Mouse (Mus musculus): ENCODE data around the gene Necab3.

Gene Necab3

GRCm38 (mm10) chr2:154558264-154559039, at the start of gene Necab3:
Gene Necab3 (minus strand): TSS chr2:154558890.
- no peak for DNase-seq (ENCODE audit: low spot score)

DNA sequence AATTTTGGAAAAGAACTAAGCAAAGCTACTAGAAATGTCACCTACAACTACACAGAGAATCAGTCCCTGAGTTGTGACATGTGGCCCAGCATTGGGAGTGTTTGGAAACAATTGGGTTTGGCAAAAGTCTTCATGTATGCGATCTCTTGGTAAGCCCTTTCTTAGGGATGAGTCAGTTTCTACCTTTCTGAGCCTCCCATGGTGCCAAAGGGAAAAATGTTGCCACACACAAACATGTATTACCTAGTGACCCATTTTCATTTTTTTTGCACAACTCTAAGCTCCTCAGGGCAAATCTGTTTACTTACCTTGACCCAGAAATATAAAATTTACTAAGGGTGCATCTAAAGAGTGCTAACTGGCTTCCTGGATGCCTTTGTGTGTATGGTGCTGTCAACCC, 48.3 kb upstream of the Necab3 start:
- DNase-seq (ENCODE audit: low spot score): no peak

DNA sequence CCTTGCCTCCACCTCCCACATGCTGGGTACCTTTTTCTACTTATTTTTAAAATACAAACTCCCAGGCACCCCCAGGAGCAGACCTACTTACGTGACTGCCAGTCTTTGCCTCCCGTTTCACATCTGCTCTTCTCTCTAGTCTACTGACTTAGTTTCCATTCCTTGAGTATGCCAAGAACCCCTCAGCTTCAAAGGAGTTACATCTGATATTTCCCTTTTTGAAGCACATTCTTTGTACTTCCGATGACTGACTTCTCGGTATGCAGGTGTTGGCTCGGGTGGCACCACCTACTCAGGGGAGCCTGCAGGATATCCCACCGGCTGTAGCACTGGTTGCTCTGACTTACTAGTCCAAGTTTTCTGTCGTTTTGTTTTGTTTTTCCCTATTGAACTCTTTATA, 45.5 kb upstream of the Necab3 start:
- no peak for DNase-seq (ENCODE audit: low spot score)

- peak; percentile 98 for DNase-seq (ENCODE audit: low spot score)
Measured at GRCm38 (mm10) chr2:154603638-154604153, 45.0 kb upstream of the Necab3 start, which contains the start of gene Pxmp4. Gene Pxmp4 (minus strand): TSS chr2:154603708.

- DNase-seq (ENCODE audit: low spot score): no peak
Measured at GRCm38 (mm10) chr2:154603007-154603637, 44.4 kb upstream of the Necab3 start.

DNA sequence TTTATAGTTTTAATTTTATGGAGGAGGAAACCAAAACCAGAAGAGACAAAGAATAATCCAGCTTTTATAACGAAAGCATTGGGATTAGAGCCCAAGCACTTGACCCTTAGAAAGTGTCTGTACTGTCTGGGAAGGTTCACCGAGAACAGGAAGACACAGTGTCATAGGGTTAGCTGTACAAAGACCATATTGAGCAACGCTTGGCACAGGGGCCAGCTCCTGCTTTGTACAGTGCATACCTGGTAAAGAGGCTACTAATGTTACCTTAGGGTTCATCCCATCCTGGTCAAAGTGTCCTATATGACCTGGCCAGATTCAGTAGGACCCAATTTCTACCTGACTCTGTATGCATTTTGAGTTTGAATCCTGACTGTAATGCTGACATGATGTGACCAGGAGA, 42.6 kb upstream of the Necab3 start:
- DNase-seq (ENCODE audit: low spot score): no peak

DNA sequence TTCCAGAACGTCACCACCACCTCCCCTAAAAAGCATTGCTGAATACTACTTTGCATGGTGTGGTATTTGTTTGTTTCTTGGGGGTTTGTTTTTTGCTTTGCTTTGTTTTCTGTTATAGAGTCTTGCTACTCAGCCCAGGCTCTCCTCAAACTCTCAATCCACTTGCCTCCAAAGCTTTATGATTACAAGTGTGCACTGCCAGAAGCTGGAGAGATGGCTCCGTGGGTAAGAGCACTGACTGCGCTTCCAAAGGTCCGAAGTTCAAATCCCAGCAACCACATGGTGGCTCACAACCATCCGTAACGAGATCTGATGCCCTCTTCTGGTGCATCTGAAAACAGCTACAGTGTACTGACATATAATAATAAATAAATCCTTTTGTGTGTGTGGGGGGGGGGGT, 41.9 kb upstream of the Necab3 start:
- DNase-seq (ENCODE audit: low spot score): no peak

GRCm38 (mm10) chr2:154597399-154597798, 38.7 kb upstream of the Necab3 start:
- no peak for DNase-seq (ENCODE audit: low spot score)

- DNase-seq (ENCODE audit: low spot score): no peak
Measured at GRCm38 (mm10) chr2:154595775-154596174, 37.1 kb upstream of the Necab3 start.

DNA sequence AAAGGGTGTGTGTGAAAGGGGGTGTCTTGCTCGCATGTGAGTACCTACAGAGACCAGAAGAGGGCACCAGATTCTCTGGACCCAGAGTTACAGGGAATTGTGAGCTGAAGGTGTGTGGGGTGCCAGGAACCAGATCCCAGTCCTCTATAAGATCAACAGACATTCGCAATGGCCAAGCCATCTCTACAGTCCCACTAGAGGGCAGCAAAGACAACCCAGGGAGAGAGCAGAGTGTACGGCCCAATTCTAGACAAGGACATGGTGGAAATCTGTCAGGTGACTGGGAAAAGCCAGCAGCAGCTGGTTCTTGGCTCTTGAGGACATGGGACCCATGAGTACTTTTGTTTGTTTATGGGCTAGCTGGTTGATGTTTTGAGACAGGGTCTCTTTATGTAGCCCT, 34.3 kb upstream of the Necab3 start:
- no peak for DNase-seq (ENCODE audit: low spot score)

GRCm38 (mm10) chr2:154591239-154591638, 32.5 kb upstream of the Necab3 start:
- no peak for DNase-seq (ENCODE audit: low spot score)

GRCm38 (mm10) chr2:154589051-154589450, 30.4 kb upstream of the Necab3 start:
- no peak for DNase-seq (ENCODE audit: low spot score)

DNA sequence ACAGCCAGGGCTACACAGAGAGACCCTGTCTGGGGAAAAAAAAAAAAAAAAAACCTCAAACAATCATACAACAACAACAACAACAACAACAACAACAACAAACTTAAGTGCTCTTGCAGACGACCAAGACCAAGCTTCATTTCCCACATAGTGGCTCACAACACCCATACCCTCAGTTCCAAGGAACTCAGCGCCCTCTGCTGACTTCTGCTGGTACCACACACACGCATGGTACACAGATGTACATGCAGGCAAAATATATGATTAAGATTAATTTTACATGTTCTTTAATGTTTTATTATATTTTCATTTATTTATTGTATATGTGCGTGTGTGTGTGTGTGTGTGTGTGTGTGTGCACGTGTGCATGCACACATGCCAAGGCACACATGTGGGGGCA, 27.7 kb upstream of the Necab3 start:
- DNase-seq (ENCODE audit: low spot score): no peak

DNA sequence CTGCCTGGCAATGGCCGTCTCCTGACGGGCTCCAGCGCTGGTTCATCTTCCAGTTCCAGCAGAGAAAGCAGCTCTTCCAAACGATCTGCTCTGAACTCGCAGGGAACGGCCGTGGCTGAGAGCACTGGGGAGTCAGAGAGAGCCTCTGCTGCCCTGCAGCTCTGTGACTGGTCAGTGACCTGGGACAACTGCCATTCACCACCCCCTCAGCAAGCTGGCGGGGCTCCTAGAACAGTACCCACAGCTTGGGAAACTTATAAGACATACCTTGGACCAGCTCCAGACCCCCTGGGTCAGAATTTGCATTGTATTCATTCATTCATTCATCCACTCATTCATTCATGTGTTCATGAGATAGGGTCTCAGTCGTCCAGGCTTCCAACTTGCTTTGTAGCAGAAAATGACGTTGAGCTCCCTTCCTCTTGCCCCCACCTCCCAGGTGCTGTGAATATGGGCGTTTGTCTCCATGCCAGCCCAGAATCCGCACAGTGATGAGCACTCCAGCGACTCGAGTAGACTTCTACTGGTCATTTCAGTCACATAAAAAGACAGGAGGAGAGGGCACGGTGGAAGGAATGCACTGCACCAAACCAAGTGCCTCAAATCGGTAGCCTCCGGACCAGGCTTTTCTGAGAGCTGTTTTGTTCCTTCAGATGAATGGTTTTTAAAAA, 26.4 kb upstream of the Necab3 start:
- no peak for DNase-seq (ENCODE audit: low spot score)

DNA sequence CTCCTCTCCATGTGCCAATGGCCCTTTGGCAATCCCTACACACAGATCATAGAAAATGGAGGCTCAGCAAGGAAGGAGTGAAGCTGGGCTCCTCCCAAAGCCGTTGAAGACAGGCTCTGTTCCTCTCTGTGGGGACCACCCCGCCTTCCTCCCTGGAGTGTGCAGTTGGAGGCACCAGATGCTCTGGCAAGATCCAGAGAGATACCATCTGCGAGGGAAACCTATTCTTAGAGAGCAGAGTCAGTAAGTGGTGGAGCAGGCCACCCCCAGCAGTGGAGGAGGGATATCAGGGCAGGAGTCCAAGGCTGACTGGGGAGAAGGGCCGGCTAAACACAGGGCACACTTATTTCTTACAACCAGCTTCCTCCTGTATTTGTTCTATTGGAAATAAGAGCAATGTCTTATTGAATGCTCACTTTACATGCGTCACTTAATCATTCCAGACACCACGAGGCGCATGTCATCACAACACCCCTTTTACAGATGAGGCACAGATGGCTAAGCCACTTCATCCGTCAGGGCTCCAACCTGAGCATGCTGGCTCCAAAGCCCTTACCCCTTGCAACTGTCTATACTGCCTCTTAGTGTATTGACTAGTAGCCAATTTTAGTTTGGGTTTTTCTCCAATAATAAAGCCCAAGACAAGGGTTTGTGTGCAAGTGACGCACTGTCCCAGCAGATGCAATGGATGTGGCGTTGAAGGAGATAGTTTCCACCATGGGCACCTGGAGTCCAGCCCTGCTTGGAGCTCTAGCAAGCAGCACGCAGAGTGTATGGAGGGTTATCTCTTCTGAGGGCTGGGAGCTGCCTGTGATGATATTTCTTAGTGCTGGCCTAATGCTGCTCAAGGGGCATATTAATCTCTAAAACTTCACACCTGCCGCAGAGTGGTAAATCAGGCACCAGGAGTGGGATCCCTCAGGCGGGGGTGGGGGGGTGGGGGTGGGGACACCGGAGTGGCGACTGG, 25.5 kb upstream of the Necab3 start:
- DNase-seq (ENCODE audit: low spot score): no peak

- DNase-seq (ENCODE audit: low spot score): no peak
Measured at GRCm38 (mm10) chr2:154581421-154581820, 22.7 kb upstream of the Necab3 start.

DNA sequence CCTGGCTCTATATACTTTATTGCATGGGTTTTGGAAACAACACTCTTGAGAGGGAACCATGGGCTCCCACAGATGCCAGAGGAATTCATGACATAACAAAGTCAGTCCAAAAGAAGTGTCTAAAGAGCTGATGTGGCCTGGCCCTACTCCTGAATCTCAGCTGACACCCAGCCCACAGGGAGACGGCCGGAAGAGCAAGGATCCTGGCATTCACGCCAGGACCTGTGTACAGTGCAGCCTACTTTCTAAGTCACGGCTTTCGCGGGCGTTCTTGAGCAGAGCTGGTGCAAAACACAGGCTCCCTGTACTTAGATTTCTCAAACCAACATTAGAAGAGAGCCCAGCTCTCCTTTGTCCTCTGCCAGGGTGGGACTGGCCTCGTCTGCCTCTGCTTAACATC, 21.9 kb upstream of the Necab3 start:
- DNase-seq (ENCODE audit: low spot score): no peak

DNA sequence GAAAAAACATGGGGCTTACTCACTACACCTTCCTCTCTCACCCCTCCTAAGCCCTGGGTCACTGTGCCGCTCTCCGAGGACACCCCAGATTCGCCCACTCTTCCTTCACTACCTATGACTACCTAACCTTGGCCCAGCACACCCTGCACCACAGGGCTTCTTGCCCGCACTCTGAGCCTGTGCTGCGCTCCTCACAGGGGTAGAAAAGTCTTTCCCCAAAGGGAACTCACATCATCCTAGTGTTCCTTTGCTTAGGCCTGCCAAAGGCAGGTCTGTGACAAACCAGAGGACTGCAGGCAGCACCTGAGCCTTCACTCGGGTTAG, 19.0 kb upstream of the Necab3 start:
- no peak for DNase-seq (ENCODE audit: low spot score)

DNA sequence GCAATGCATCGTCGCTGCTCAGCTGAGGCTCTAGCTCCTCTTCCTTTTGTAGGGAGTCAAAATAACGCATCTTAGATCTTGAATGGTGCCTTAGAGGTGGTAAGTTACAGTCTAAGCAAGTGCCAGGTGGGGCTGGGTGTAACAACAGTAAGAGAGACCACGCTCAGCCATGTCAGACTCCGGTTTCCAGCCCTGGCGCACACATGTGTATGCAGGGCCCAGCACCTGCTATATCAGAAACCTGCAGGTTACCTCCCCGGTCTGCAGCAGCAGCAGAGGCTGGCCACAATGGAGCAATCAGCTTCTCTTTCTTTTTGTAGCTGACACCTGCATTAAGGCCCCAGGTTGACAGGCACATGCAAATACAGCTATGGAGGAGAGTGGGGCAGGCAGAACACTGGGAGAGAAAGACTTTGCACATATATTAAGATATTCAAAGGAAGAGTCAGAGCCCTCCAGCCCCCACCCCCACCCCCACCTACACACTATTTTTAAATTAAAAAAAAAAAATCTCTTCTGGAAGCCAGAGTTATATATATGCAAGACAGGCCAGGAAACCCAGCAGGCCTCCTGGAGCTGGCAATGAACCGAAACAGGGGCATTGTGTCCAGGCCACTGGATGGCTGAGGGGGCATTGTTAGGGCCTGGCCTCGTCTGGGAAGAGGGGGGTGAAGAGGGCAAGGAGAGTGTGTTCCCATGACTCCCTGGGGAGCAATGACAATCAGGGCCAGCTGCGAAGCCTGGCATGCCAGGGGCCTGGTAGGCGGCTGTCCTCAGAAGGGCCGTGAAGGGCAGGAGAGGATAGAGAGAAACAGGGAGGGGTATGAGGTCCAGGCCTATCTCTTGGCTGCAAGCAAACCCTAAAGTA, 18.4 kb upstream of the Necab3 start:
- DNase-seq (ENCODE audit: low spot score): no peak

DNA sequence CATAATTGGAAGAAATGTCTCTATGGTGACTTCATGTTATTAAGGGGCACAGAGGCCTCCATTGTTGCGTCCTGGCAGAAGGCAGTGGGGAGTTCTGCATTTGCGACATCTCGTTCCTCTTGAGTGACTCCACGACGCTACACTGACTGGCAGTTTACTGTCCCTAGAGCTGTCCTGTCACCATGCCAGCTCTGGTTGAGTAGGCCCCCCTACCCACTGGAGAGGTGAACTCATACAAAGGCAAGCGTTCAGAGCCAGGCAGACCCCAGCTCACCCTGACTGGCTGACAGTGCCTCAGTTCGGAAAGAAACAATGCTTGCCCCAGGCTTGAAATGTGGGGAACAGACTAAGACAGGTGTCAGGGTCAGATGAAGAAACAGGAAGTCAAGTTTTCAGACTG, 15.6 kb upstream of the Necab3 start:
- no peak for DNase-seq (ENCODE audit: low spot score)

DNA sequence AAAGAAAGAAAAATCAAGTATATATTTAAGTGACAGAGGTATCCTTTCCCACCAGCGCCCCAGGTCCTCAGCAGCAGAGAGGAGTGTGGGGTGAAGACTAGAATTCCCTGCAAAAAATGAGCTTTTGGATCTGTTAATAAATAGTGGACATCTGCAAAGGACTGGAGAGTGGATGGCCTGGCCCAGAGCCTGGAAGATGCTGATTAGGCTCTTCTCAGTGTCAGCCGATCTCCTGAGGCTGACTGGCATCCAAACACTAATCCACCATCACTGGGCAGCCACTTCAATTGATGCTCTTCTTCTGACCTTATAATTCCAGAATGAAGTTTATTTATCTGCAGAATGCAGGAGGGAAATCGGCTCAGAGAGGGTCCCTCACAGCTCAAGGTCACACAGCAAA, 14.3 kb upstream of the Necab3 start:
- DNase-seq (ENCODE audit: low spot score): no peak

Measured in ovary, postnatal 14 days (tissue).